Mouse (Mus musculus) spleen, embryonic (tissue): Measurements from ENCODE around the gene Crygd.

Source experiments
- CTCF ChIA-PET: fragments of 350-600 bp; sonication (Branson Sonifier 250); formaldehyde crosslinking; loops from one replicate; lab custom pipeline; 2022; lab: Charles Lee

Gene Crygd

DNA sequence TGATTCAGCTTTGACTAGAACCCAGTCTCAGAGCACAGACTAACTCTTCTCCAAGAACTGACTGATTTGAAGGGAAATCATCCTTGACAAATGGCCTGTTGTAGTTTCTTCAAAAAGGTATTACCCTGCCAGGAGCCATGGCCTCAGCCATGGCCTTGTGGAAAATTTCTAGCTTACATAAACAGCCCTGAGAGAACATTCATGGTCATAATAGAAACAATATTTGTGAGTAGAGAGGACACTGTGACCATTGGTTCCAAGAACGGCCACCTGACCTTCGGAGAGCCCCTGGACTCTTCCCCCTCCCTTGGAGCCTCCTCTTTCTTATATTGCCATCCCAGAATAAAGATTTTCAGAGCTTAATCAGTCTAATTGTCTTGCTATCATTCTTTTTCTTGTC lies 19.8 kb downstream of the Crygd start:
- CTCF ChIA-PET = no interaction called here

DNA sequence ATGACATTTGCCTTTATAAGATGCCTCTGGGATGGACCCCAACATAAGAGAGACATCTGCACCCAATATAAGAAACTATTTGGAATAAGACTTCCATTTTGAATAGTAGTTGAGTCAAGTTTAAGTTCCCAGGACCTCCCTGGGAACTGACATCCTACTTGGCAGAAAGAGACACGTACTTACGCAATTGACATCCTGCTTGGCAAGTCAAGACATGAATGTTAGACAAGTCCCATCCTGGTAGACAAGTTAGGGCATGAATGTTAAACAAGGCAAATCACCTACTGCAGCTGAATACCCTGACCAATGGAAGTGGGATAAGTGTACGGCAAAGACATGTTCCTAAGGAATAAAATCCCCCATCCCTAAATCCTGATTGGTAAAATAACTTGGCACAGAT lies 21.4 kb downstream of the Crygd start:
- CTCF ChIA-PET = no interaction called here

DNA sequence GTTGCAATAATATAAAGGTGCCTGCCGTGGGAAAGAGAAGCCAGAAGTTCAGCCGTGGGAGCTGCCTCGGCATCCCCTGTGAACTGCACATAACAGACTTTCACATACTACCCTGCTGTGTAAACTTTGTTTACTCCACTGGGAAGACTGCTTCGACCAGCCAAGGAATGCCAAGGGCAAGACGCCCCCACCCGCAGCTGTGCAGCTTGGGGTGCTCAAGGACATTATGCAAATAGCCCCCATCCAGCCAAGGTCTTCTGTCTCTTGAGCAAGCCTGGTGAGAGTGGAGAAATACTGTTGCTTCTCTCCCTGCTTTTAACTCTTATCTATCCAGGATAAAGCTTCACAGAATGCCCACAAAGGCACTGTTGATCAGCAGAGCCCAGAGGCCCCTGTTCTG lies 22.4 kb downstream of the Crygd start:
- CTCF ChIA-PET = no interaction called here

GRCm38 (mm10) chr1:65039679-65040078 lies 23.6 kb downstream of the Crygd start:
- CTCF ChIA-PET = no interaction called here

DNA sequence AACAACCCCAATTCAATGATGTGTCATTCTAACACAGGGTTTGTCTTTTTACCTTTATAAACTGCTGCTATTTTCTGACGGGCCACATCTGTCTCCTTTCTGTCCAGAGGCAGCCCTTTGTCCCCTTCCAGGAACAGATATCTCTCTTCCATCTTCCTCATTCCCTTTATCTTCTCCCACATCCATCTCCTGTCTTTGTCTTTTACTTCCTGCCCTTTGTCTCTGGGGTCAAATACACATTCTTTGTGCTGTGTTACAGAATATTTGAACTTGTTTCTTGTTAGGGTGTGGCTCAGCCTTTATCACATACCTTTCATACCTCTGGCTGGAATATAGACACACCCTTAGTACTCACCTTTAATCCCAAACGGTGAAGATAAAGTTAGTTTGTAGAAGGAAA lies 25.7 kb downstream of the Crygd start:
- CTCF ChIA-PET = no interaction called here

DNA sequence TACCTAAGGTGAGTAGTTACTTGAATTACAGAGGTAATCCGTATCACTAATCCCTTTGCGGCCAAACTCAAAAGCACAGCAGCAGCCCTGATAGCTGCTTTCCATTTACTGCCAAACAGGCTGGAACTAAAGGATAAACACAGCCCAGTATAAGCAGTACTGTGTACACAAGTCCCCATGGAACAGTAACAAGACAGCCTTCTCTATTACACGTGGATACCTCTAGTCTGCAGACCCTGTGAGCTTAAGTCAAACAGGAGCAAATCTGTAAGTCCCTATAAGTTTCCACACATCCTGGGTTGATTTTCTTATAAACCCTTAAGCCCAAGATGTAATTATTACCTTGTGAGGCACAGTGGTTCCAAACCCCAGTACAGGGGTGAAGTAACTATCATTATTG lies 27.7 kb downstream of the Crygd start:
- CTCF ChIA-PET = no interaction called here

- CTCF ChIA-PET = interaction anchor here (0.7 kb wide), 1 partner anchor 32 kb away, joined by 3 read pairs; no protein-coding TSS in a partner anchor
Measured at GRCm38 (mm10) chr1:65032641-65033040, 30.6 kb downstream of the Crygd start, which contains the start of gene Akr1cl. Gene Akr1cl (minus strand): TSS chr1:65032759.

DNA sequence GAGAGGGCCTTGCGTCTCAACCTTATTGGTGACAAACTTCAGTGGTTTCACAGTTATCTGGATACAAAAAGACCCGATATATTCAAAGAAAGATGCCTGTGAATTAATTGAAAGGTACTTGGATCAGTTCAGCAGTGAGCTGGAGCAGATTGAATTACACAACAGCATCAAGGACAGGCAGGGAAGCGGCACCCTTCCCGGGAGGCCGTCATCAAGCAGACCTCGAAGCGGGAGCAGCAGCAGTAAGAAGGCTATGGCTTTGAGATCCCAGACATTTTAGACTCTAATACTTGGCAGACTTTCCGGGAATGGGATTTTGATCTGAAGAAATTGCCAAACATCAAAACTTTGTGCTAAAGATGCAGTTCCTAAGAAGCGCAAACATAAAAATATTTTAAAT lies 35.0 kb downstream of the Crygd start:
- CTCF ChIA-PET = no interaction called here

- CTCF ChIA-PET = no interaction called here
Measured at GRCm38 (mm10) chr1:65012726-65013125, 50.5 kb downstream of the Crygd start.
